Mouse (Mus musculus) neural tube, embryonic 14.5 days (tissue): ENCODE measurements at regions not wholly inside any gene's neighbourhood (a gene's known extent, or its start where the extent isn't known, plus 50 kb on each side); places are given as distances from the start of the nearest gene placed in this dataset.

Source experiments
- ATAC-seq: fragments of 200-750 bp; cut with Nextera tagmentation; 2 replicates; pipeline ENCODE4 v1.8.0; 2017; ENCODE audit warnings: low read depth, mild to moderate bottlenecking, moderate TSS enrichment, moderate library complexity
- H3K27ac ChIP-seq: fragments of 300-500 bp; sonication (generic); 2 replicates; pipeline ENCODE4 v1.5.1; 2014; ENCODE audit warnings: low read depth, mild to moderate bottlenecking, control low read depth, low read length, moderate library complexity, mixed read lengths
- H3K27me3 ChIP-seq: fragments of 300-500 bp; sonication (generic); 2 replicates; pipeline ENCODE4 v1.6.1; 2014; ENCODE audit warnings: low read length; ENCODE audit not compliant: control insufficient read depth, insufficient read depth
- H3K36me3 ChIP-seq: fragments of 300-500 bp; sonication (generic); 2 replicates; pipeline ENCODE4 v1.6.1; 2014; ENCODE audit warnings: low read length, mixed read lengths; ENCODE audit not compliant: control insufficient read depth, insufficient read depth
- H3K4me1 ChIP-seq: fragments of 300-500 bp; sonication (generic); 2 replicates; pipeline ENCODE4 v1.6.1; 2014; ENCODE audit warnings: low read length; ENCODE audit not compliant: control insufficient read depth, insufficient read depth
- H3K4me2 ChIP-seq: fragments of 300-500 bp; sonication (generic); 2 replicates; pipeline ENCODE4 v1.6.1; 2014; ENCODE audit warnings: mild to moderate bottlenecking, low read depth, low read length, control low read depth
- H3K4me3 ChIP-seq: fragments of 300-500 bp; sonication (generic); 2 replicates; pipeline ENCODE4 v1.5.1; 2014; ENCODE audit warnings: low read depth, low read length, control low read depth, mixed read lengths
- H3K9ac ChIP-seq: fragments of 300-500 bp; sonication (generic); replicated peaks from 2 replicates; pipeline ENCODE4 v1.6.1; 2014; ENCODE audit warnings: low read depth, mild to moderate bottlenecking, control low read depth, low read length, mixed read lengths
- H3K9me3 ChIP-seq: fragments of 300-500 bp; sonication (generic); 2 replicates; pipeline ENCODE4 v1.6.1; 2016; ENCODE audit warnings: low read length; ENCODE audit not compliant: control insufficient read depth
- WGBS: fragments of 180-500 bp; shearing (Covaris S2); extraction: QIAGEN DNeasy Blood & Tissue Kit; methylation state at CpG from one replicate; pipeline ENCODE4 v1.1.7; 2014; 5-methylcytosine and 5-hydroxymethylcytosine counted together

- Histone ChIP-seq H3K36me3 (no peaks in the 10 kb centered on the region), H3K4me1 (0 out of 2 replicates have a peak, but pooled peaks cover 3% of the 10 kb centered on the region), H3K9ac (no peak overlapping the region), H3K27me3 (no peaks in the 10 kb centered on the region), H3K9me3 (no peaks in the 10 kb centered on the region), H3K4me2 (no peak overlapping the region), H3K4me3 (no peak overlapping the region), H3K27ac (no peak overlapping the region)
- 38% methylated on average over 4 of the region's 4 CpGs for WGBS
- ATAC-seq: no peak
Measured at GRCm38 (mm10) chr4:152900049-152900448, 422.4 kb upstream of the Kcnab2 start.

GRCm38 (mm10) chr4:152895076-152895475, 417.4 kb upstream of the Kcnab2 start:
- Histone ChIP-seq H3K27ac (no peak overlapping the region), H3K9ac (no peak overlapping the region), H3K36me3 (no peaks in the 10 kb centered on the region), H3K27me3 (no peaks in the 10 kb centered on the region), H3K4me2 (no peak overlapping the region), H3K9me3 (no peaks in the 10 kb centered on the region), H3K4me1 (no peaks in the 10 kb centered on the region), H3K4me3 (no peak overlapping the region)
- WGBS: 82% methylated on average over 13 of the region's 13 CpGs
- no peak for ATAC-seq

- no peak overlapping the region for H3K4me3 ChIP-seq
- no peak for ATAC-seq
- no peaks in the 10 kb centered on the region for H3K36me3 ChIP-seq
- no peaks in the 10 kb centered on the region for H3K9me3 ChIP-seq
- no peaks in the 10 kb centered on the region for H3K27me3 ChIP-seq
- no peaks in the 10 kb centered on the region; the same call in 1 of the 2 replicates for H3K4me1 ChIP-seq
- WGBS: 91% methylated on average over 3 of the region's 3 CpGs
- no peak overlapping the region for H3K9ac ChIP-seq
- H3K4me2 ChIP-seq: no peak overlapping the region
- H3K27ac ChIP-seq: no peak overlapping the region
Measured at GRCm38 (mm10) chr4:152892997-152893396, 415.3 kb upstream of the Kcnab2 start.

- Histone ChIP-seq H3K36me3 (no peaks in the 10 kb centered on the region), H3K4me2 (no peak overlapping the region), H3K9me3 (no peaks in the 10 kb centered on the region), H3K9ac (no peak overlapping the region), H3K4me3 (no peak overlapping the region), H3K27ac (no peak overlapping the region), H3K27me3 (no peaks in the 10 kb centered on the region), H3K4me1 (no peaks in the 10 kb centered on the region; the same call in 1 of the 2 replicates)
- 82% methylated on average over 5 of the region's 5 CpGs for WGBS
- no peak for ATAC-seq
Measured at GRCm38 (mm10) chr4:152889211-152889610, 411.5 kb upstream of the Kcnab2 start.

GRCm38 (mm10) chr4:152888306-152888705, 410.6 kb upstream of the Kcnab2 start:
- no peaks in the 10 kb centered on the region for H3K9me3 ChIP-seq
- H3K9ac ChIP-seq: no peak overlapping the region
- WGBS: 51% methylated on average over 14 of the region's 14 CpGs
- ATAC-seq: no peak
- no peak overlapping the region for H3K27ac ChIP-seq
- H3K4me3 ChIP-seq: no peak overlapping the region
- no peaks in the 10 kb centered on the region; the same call in 1 of the 2 replicates for H3K4me1 ChIP-seq
- no peaks in the 10 kb centered on the region for H3K36me3 ChIP-seq
- no peak overlapping the region for H3K4me2 ChIP-seq
- no peaks in the 10 kb centered on the region for H3K27me3 ChIP-seq

- 84% methylated on average over 9 of the region's 9 CpGs for WGBS
- Histone ChIP-seq H3K9me3 (no peaks in the 10 kb centered on the region), H3K9ac (no peak overlapping the region), H3K36me3 (no peaks in the 10 kb centered on the region), H3K27me3 (no peaks in the 10 kb centered on the region), H3K27ac (no peak overlapping the region), H3K4me2 (no peak overlapping the region), H3K4me1 (no peaks in the 10 kb centered on the region; the same call in 1 of the 2 replicates), H3K4me3 (no peak overlapping the region)
- no peak for ATAC-seq
Measured at GRCm38 (mm10) chr4:152886773-152887172, 409.1 kb upstream of the Kcnab2 start.

GRCm38 (mm10) chr4:152881433-152881930, 403.8 kb upstream of the Kcnab2 start:
- Histone ChIP-seq H3K9ac (no peak overlapping the region), H3K9me3 (no peaks in the 10 kb centered on the region), H3K36me3 (no peaks in the 10 kb centered on the region), H3K4me3 (no peak overlapping the region), H3K4me2 (no peak overlapping the region), H3K27ac (no peak overlapping the region), H3K4me1 (no peaks in the 10 kb centered on the region), H3K27me3 (no peaks in the 10 kb centered on the region)
- ATAC-seq: no peak

GRCm38 (mm10) chr4:152880368-152880767, 402.7 kb upstream of the Kcnab2 start:
- ATAC-seq: no peak; the same call in 1 of the 2 replicates
- Histone ChIP-seq H3K27ac (no peak overlapping the region), H3K9ac (no peak overlapping the region), H3K4me3 (no peak overlapping the region), H3K9me3 (no peaks in the 10 kb centered on the region), H3K4me1 (no peaks in the 10 kb centered on the region), H3K27me3 (no peaks in the 10 kb centered on the region), H3K36me3 (no peaks in the 10 kb centered on the region), H3K4me2 (no peak overlapping the region)
- whole genome bisulfite sequencing: 97% methylated on average over 2 of the region's 2 CpGs

GRCm38 (mm10) chr4:152878941-152879340, 401.3 kb upstream of the Kcnab2 start:
- H3K27ac ChIP-seq: no peak overlapping the region; the same call in 1 of the 2 replicates
- 18% methylated on average over 14 of the region's 14 CpGs for WGBS
- H3K27me3 ChIP-seq: no peaks in the 10 kb centered on the region
- no peaks in the 10 kb centered on the region for H3K36me3 ChIP-seq
- no peaks in the 10 kb centered on the region for H3K4me1 ChIP-seq
- no peak overlapping the region for H3K4me3 ChIP-seq
- no peak overlapping the region for H3K4me2 ChIP-seq
- H3K9me3 ChIP-seq: no peaks in the 10 kb centered on the region
- no peak overlapping the region for H3K9ac ChIP-seq
- ATAC-seq: no peak
